Mouse (Mus musculus) G1E (cell line): ENCODE results near the gene Mettl14.

ENCODE experiments used
- CTCF ChIP-seq: IDR thresholded peaks from 2 replicates; pipeline ENCODE4 v1.5.1; 2012; ENCODE audit warnings: low read depth, low read length, inconsistent platforms, mixed read lengths
- GATA1 ChIP-seq: IDR thresholded peaks from 2 replicates; pipeline ENCODE4 v1.6.1; 2012; ENCODE audit warnings: borderline replicate concordance, low read length, inconsistent platforms, mixed read lengths
- GATA2 ChIP-seq: IDR thresholded peaks from 2 replicates; pipeline ENCODE4 v1.6.1; 2012; ENCODE audit warnings: low read depth, low read length, inconsistent platforms, borderline replicate concordance

DNA sequence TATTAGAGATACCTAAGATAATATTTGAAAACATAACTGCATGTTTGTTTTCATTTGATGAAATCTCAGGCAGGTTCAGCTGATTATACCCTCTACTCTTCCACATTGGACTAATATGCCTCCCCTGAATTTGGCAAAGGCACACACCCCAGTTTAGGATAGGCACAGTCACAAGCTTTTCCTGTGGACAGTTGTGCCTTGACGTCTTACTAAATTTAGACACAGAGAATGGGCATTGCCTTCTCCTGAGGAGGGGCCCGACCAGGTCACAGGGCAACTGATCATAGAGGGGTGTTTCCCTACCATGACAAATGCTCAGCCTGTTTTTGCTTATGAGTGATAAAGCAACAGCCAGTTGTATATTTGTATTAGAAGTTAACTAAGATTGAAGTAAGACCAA is 34.4 kb downstream of the Mettl14 start:
- TF ChIP-seq CTCF (no peak), GATA2 (no peak), GATA1 (no peak)
